Mouse (Mus musculus): ENCODE data around the gene Bcl2l12. TPM values are rescaled to one million over a fixed set of nuclear protein-coding genes. Genes with fewer than 3 reads are reported as not detected.
A peak's percentile ranks its signal among the peaks of the same experiment; 100 is the strongest.

The Bcl2l12 gene
- 6.1 and 6.4 TPM in 2 replicates for polyA plus RNA-seq (2012)

DNA sequence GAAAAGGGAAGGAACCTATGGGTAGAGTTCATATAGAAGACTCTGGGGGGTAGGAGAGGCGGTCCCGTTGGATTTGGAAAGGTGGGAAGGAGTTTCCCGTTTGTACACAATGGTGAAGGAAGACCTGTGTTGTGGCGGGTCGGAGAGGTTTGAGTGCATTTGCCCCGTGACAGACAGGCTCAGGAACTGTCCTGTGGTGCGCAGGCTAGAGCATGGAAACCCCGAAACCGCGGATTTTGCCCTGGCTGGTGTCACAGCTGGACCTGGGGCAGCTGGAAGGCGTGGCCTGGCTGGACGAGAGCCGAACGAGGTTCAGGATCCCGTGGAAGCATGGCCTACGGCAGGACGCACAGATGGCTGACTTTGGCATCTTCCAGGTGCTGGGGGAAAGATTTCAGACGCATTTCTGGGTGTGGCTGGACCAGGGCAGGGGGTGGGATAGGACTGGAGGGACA is at the start of gene Bcl2l12:
Gene Bcl2l12, minus strand, starts transcription at position 212 of the 455 bp plus-strand sequence.
- Histone ChIP-seq H3K4me1 (ENCODE audit: control insufficient read depth) (peaks cover 63% of the 10 kb centered on the region), H3K27me3 (ENCODE audit: control insufficient read depth) (no peaks in the 10 kb centered on the region), H3K9me3 (ENCODE audit: control insufficient read depth, low read length) (no peaks in the 10 kb centered on the region), H3K4me3 (replicated peaks) (peak within 1 kb of the TSS; percentile 84), H3K36me3 (ENCODE audit: control insufficient read depth) (peaks cover 69% of the 10 kb centered on the region)
- 0 out of 3 replicates have a peak, but pooled peaks have one; percentile 15 for TF ChIP-seq TAL1 (IDR thresholded peaks at IDR 0.05; ENCODE audit: low read length)
- no peak for TF ChIP-seq GATA1 (IDR thresholded peaks at IDR 0.05; ENCODE audit: low read length)

DNA sequence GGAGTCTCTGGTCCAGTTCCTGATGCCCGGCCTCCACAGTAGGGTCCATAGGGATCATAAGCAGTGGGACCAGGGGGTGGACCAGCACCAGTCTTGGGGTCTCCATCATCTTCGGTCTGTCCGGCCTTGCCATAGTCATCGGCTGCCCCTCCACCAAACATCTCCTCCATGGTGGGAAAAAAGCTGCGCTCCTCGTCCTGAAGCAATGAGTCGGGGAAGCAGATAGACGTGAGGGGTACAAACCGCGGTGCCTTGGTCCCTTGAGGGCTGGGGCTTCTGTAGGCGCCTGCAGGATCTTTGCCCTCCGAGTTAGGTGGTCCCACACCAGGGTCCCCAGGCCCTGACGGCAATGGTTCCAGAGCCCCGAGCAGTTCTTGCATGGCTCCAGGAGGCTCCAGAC is 49.0 kb upstream of the Bcl2l12 start:
- peaks cover 18% of the 10 kb centered on the region for H3K4me1 ChIP-seq (ENCODE audit: control insufficient read depth)
- H3K27me3 ChIP-seq (ENCODE audit: control insufficient read depth), result no peaks in the 10 kb centered on the region
- H3K4me3 ChIP-seq (replicated peaks), result no peak overlapping the region
- peaks cover 73% of the 10 kb centered on the region for H3K36me3 ChIP-seq (ENCODE audit: control insufficient read depth)
- H3K9me3 ChIP-seq (ENCODE audit: control insufficient read depth, low read length), result no peaks in the 10 kb centered on the region
- TF ChIP-seq GATA1 (IDR thresholded peaks at IDR 0.05; ENCODE audit: low read length) (no peak), TAL1 (IDR thresholded peaks at IDR 0.05; ENCODE audit: low read length) (no peak)

DNA sequence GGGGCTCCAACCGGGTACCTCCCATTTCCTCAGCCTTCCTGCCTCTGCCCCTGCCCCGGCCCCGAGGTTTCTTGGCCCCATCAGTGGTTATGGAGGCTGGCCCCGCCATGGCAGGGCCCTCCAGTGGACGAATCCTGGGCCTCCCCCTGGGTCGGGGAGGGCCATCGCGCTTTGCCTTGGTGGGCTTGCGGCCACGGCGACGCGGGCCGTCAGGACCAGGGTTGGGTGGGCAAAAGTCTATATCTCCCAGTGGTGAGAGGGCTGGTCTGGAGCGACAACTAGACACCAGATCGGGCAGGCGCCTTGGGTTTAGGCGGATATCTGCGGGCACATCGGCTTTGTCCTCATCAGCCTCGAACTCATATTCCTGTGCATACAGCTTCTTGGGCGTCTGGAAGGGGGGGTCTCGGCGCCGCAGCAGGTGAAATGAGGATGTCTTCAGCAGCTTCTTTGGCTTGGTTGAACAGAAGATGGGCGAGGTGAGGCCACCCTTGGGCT is 48.4 kb upstream of the Bcl2l12 start:
- peaks cover 13% of the 10 kb centered on the region for H3K4me1 ChIP-seq (ENCODE audit: control insufficient read depth)
- no peaks in the 10 kb centered on the region for H3K9me3 ChIP-seq (ENCODE audit: control insufficient read depth, low read length)
- no peak overlapping the region for H3K4me3 ChIP-seq (replicated peaks)
- TF ChIP-seq GATA1 (IDR thresholded peaks at IDR 0.05; ENCODE audit: low read length) (no peak), TAL1 (IDR thresholded peaks at IDR 0.05; ENCODE audit: low read length) (no peak)
- H3K36me3 ChIP-seq (ENCODE audit: control insufficient read depth), result peaks cover 79% of the 10 kb centered on the region
- no peaks in the 10 kb centered on the region for H3K27me3 ChIP-seq (ENCODE audit: control insufficient read depth)

DNA sequence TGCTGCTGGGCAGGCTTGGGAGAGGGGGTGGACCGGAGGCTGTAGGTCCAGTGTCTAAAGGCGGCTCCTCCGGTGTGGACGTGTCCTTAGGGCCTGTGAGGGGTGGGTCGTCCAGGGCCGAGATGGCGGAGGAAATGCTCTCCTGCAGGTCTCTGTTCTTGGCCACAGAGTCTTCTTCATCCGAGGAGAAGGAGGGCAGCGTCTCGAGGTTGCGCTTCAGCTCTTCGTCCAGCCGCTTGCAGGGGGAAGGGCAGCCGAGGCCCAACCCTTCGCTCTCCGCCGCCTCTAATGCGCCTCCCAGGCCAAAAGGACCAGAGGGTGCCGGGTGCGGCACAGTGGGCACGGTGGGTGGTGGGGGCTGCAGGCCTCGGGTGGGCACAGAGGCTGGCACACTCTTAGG is 47.2 kb upstream of the Bcl2l12 start:
- Histone ChIP-seq H3K36me3 (ENCODE audit: control insufficient read depth) (peaks cover 90% of the 10 kb centered on the region), H3K27me3 (ENCODE audit: control insufficient read depth) (no peaks in the 10 kb centered on the region), H3K4me1 (ENCODE audit: control insufficient read depth) (peaks cover under 1% of the 10 kb centered on the region), H3K4me3 (replicated peaks) (no peak overlapping the region), H3K9me3 (ENCODE audit: control insufficient read depth, low read length) (no peaks in the 10 kb centered on the region)
- TF ChIP-seq TAL1 (IDR thresholded peaks at IDR 0.05; ENCODE audit: low read length) (no peak), GATA1 (IDR thresholded peaks at IDR 0.05; ENCODE audit: low read length) (no peak)

DNA sequence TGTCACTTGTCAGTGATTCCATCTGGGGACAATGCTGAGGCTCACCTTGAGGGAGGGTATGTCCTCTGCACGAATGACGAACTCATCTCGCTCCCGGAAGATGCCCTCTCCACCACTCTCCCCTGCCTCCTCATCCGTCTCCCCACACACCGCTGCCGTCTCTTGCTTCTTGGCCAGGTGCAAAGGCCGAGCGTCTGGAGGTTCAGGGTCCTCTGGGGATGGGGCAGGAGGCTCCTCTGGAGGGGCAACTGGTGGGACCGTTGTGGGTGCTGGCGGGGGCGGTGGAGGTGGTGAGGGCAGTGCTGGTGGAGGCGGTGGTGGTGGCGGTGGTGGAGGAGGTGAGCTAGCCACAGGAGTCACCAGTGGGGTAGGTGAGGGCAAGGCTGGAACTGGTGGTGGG is 44.8 kb upstream of the Bcl2l12 start:
- H3K4me3 ChIP-seq (replicated peaks), result no peak overlapping the region
- no peaks in the 10 kb centered on the region for H3K9me3 ChIP-seq (ENCODE audit: control insufficient read depth, low read length)
- H3K36me3 ChIP-seq (ENCODE audit: control insufficient read depth), result peaks cover 87% of the 10 kb centered on the region
- no peaks in the 10 kb centered on the region for H3K27me3 ChIP-seq (ENCODE audit: control insufficient read depth)
- H3K4me1 ChIP-seq (ENCODE audit: control insufficient read depth), result no peaks in the 10 kb centered on the region
- TF ChIP-seq TAL1 (IDR thresholded peaks at IDR 0.05; ENCODE audit: low read length), result no peak
- no peak for TF ChIP-seq GATA1 (IDR thresholded peaks at IDR 0.05; ENCODE audit: low read length)

DNA sequence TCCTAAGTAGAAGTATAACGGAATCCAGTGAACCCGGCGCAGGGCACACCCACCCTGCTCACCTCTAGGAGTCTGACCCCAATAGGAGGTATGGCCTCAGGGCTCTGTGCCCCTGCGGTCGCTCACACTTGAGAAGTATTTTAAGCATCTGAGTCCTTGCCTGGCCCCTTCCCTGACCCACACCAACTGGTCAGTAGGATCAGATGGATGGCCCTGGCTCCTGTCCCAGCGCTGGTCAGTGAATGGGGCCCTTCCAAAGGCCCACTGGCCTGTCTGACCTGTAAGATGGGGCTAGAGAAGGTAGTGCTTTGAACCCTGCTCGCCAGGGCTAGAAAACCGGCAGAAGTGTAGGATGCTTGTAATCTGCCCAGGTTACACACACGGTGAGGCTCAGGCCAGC is 42.3 kb upstream of the Bcl2l12 start:
- TF ChIP-seq TAL1 (IDR thresholded peaks at IDR 0.05; ENCODE audit: low read length), result no peak
- TF ChIP-seq GATA1 (IDR thresholded peaks at IDR 0.05; ENCODE audit: low read length), result no peak
- Histone ChIP-seq H3K9me3 (ENCODE audit: control insufficient read depth, low read length) (no peaks in the 10 kb centered on the region), H3K4me1 (ENCODE audit: control insufficient read depth) (peaks cover 2% of the 10 kb centered on the region), H3K27me3 (ENCODE audit: control insufficient read depth) (no peaks in the 10 kb centered on the region), H3K4me3 (replicated peaks) (no peak overlapping the region), H3K36me3 (ENCODE audit: control insufficient read depth) (peaks cover 79% of the 10 kb centered on the region)

DNA sequence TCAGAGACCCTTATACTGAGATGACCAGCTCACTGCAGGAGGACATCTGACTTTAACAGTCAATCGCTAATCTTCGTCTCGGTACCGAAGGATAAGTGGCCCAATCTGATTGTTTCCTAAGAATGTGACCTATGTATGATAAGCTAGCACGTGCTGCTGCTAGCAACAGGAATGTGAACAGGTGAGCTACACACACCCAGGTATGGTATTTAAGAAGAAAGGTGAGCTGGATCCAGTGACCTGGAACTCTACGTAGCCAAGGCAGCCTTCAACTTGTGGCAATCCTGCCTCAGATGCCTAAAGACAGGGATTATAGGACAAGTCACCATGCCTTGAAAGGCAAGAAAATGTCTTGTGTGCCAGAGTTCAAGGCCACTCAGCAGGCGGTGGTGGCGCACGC is 39.9 kb upstream of the Bcl2l12 start:
- H3K36me3 ChIP-seq (ENCODE audit: control insufficient read depth), result peaks cover 85% of the 10 kb centered on the region
- TF ChIP-seq TAL1 (IDR thresholded peaks at IDR 0.05; ENCODE audit: low read length), result no peak
- no peak for TF ChIP-seq GATA1 (IDR thresholded peaks at IDR 0.05; ENCODE audit: low read length)
- no peaks in the 10 kb centered on the region for H3K9me3 ChIP-seq (ENCODE audit: control insufficient read depth, low read length)
- H3K27me3 ChIP-seq (ENCODE audit: control insufficient read depth), result no peaks in the 10 kb centered on the region
- no peak overlapping the region for H3K4me3 ChIP-seq (replicated peaks)
- peaks cover 2% of the 10 kb centered on the region for H3K4me1 ChIP-seq (ENCODE audit: control insufficient read depth)

DNA sequence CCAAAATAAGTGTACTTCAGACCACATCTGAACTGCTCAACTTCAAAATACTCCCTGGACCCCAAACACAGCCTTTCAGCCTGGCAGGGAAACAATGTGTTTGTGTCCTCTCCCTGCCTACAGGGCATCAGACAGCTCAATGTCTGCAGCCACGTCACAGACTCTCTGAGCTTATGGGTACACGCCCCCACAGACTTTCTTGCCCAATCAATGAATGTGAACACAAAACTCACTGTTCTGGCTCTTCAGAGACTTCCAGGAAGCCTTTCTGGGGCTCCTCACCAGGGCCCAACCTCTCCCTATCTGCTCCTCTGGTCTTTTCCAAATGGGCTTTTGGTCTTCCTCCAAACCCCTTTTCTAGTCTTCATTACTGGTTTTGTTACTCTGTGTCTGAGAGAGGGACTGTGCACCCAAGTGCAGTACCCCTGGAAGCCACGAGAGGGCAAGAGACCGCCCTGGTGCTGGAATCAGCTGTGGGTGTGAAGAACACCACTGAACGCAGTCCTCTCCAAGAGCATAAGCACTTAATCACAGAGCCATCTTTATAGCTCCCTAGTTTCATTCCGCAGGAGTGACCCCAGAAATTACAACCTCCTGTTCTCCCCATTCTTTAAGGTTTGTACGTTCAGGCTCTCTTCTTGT is 39.3 kb upstream of the Bcl2l12 start:
- peaks cover 84% of the 10 kb centered on the region for H3K36me3 ChIP-seq (ENCODE audit: control insufficient read depth)
- H3K4me1 ChIP-seq (ENCODE audit: control insufficient read depth), result peaks cover 2% of the 10 kb centered on the region
- no peaks in the 10 kb centered on the region for H3K27me3 ChIP-seq (ENCODE audit: control insufficient read depth)
- no peaks in the 10 kb centered on the region for H3K9me3 ChIP-seq (ENCODE audit: control insufficient read depth, low read length)
- no peak overlapping the region for H3K4me3 ChIP-seq (replicated peaks)
- TF ChIP-seq TAL1 (IDR thresholded peaks at IDR 0.05; ENCODE audit: low read length) (no peak), GATA1 (IDR thresholded peaks at IDR 0.05; ENCODE audit: low read length) (no peak)

DNA sequence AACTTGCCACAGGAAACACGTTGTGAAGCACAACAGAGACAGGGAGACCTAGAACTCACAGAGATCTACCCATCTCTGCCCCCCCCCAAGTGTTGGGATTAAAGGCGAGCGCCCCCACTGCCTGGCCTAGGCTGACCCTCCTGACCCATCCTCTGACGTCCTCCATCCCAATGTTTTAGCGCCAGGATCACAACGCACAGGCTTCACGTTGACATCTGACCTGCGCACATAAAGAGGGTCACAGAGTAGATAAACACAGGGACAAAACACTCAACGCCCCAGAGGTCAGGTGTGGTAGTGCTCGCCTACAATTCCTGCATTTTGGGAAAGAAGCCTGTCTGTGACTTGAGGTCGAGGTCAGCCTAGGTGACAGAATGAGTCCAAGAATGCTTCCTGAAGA is 38.2 kb upstream of the Bcl2l12 start:
- TF ChIP-seq GATA1 (IDR thresholded peaks at IDR 0.05; ENCODE audit: low read length) (no peak), TAL1 (IDR thresholded peaks at IDR 0.05; ENCODE audit: low read length) (no peak)
- peaks cover 79% of the 10 kb centered on the region for H3K36me3 ChIP-seq (ENCODE audit: control insufficient read depth)

More for the DNA sequence above, 38.2 kb upstream of the Bcl2l12 start:
- no peaks in the 10 kb centered on the region for H3K9me3 ChIP-seq (ENCODE audit: control insufficient read depth, low read length)
- peaks cover 2% of the 10 kb centered on the region for H3K4me1 ChIP-seq (ENCODE audit: control insufficient read depth)
- H3K4me3 ChIP-seq (replicated peaks), result no peak overlapping the region
- no peaks in the 10 kb centered on the region for H3K27me3 ChIP-seq (ENCODE audit: control insufficient read depth)
